Mouse (Mus musculus) adrenal gland, adult 18-20 months (tissue): ENCODE data around the gene Arhgef33. TPM values are rescaled to one million over a fixed set of nuclear protein-coding genes. Genes with fewer than 3 reads are reported as not detected.
"Not testable (repeated sequence)": the region's sequence is repeated elsewhere in the genome, so short reads cannot be mapped to it uniquely, and the experiment has no call there.

Source experiments
- DNase-seq, 2 experiments: peaks; one replicate each; pipeline ENCODE4 v3.0.0; 2021 to 2022; ENCODE audit warnings: low spot score in 2 of 2
- total RNA-seq, 2 experiments: library from RNA; stranded (reverse); gene quantifications; 1 replicate in 1 of 2; 2 replicates in 1 of 2; pipeline ENCODE4 v1.2.3; 2021

Arhgef33 gene
- total RNA-seq, 2 experiments from 2014 or later, result 0.38 to 1.1 TPM

DNA sequence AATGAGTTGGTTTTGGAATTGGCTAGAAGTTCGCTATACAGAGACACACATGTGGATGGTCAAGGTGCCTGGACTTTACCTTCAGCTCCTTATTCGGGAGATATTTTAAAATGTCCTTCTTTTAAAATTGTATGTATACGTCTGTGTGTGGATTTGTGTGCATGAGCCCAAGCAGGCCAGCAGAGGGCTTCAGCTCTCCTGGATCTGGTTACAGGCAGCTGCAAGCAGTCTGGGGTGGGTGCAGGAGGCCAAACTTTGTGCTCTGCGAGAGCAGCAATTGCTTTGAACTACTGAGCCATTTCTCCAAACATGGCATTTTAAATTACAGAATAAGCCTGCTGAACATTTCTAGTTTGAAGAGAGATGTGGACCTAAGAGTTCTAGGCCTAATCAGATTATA lies 38.1 kb downstream of the Arhgef33 start:
- DNase-seq, result no peak

GRCm38 (mm10) chr17:80346591-80347125 lies 39.5 kb downstream of the Arhgef33 start:
- DNase-seq, result no peak

DNA sequence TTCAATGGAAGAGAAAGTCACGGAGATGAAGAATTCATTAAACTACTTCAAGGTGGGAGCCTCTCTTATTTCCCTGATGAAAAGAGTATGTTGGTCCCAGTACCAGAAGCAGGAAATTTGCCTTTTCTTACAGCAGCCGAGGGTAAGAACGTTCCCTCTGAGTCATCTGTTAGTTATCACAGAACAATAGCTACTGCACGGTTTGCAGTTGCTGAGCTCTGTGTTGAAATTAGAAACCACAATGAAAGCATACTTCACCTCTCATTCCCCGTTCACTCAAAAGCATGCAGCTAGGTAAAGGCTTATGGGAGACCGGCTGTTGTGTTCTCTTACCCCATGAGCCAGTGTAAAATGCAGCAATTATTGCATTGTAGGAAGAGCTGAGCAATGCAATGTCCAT lies 40.0 kb downstream of the Arhgef33 start:
- no peak for DNase-seq

DNA sequence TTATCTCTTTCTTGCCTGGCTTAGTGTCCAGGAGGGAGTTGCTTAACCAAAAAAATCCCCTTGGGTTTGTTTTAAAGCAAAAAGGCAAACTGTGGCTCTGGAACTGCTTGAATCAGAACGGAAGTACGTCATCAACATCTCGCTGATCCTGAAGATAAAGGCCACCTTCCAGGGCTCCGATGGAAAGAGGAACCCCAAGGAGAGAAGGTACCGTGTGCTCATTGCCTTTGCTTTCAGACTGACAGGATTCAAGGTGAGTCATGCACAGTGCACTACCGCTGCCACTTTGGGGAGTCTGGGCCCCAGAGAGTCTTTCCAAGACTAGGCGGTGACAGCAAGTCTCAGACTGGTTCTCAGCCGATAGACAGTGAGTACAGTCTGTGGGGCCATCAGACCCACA lies 53.0 kb downstream of the Arhgef33 start:
- DNase-seq, result no peak

GRCm38 (mm10) chr17:80367276-80367675 lies 60.1 kb downstream of the Arhgef33 start:
- no peak for DNase-seq

GRCm38 (mm10) chr17:80368606-80369005 lies 61.4 kb downstream of the Arhgef33 start:
- DNase-seq, result no peak

DNA sequence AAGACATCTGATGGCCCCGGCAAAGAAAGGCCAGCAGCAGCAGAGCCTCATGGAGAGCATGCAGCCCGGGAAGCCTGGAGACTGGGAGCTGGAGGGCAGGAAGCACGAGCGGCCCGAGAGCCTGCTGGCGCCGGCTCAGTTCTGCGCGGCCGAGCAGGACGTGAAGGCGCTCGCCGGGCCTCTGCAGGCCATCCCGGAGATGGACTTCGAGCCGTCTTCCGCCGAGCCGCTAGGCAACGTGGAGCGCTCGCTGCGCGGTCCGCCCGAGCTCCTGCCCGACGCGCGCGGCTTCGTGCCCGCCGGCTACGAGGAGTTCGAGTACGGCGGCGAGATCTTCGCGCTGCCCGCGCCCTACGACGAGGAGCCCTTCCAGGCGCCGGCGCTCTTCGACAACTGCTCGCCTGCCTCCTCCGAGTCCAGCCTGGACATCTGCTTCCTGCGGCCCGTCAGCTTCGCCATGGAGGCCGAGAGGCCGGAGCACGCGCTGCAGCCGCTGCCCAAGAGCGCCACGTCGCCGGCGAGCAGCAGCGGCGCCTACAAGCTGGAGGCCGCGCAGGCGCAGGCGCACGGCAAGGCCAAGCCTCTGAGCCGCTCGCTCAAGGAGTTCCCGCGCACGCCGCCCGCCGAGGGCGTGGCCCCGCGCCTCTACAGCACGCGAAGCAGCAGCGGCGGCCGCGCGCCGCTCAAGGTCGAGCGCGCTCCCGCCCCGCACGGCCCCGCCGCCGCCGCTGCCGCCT lies 66.0 kb downstream of the Arhgef33 start, which contains the start of gene Gm10190:
Gene Gm10190 (minus strand): TSS at position 553 of the 737 bp plus-strand sequence.
- DNase-seq, result peak; percentile 78 to 79

DNA sequence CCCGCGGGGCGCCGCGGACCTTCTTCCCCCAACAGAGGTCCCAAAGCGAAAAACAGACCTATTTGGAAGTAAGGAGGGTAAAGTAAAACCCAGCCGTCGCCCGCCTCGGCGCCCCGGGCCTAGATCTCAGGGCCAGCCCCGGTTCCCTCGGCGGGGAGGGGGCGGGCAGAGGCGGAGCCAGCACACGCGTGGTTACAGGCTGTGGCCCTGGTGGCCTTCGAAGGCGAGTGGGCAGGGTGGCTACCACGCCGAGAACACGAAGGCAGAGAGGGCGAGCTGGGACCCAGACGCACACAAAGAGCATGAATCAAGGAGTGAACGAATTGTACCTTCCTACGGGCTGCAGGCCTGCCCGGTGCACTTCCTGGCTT lies 66.5 kb downstream of the Arhgef33 start:
- DNase-seq, result no peak

DNA sequence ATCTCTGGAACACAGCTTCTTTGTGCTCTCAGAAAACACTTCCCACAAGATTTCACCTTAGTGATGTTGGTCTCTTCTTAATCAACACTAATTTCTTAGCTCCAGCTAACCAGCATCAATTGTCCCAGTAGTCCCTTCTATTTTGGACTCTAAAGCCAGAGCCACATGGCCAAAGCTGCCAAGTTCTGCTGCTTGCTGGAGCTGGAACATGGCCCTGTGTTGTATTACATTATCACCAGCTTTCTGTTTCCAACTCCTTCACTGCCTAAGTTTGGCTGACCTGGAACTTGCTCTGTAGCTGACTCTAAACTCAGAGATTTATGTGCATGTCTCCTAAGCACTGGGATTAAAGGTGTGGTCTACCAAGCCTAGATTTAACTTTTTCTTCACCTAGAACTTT lies 71.2 kb downstream of the Arhgef33 start:
- not testable (repeated sequence) for DNase-seq

- DNase-seq, result no peak
Observed at GRCm38 (mm10) chr17:80385671-80386070, 78.5 kb downstream of the Arhgef33 start.

GRCm38 (mm10) chr17:80390024-80390423 lies 82.8 kb downstream of the Arhgef33 start:
- no peak for DNase-seq

GRCm38 (mm10) chr17:80391423-80392403 lies 84.5 kb downstream of the Arhgef33 start:
- peak; percentile 25 to 31 for DNase-seq

- no peak for DNase-seq
Observed at GRCm38 (mm10) chr17:80398243-80398642, 91.0 kb downstream of the Arhgef33 start.

- no peak for DNase-seq
Observed at GRCm38 (mm10) chr17:80411182-80411581, 104.0 kb downstream of the Arhgef33 start.

- no peak for DNase-seq
Observed at GRCm38 (mm10) chr17:80418572-80419210, 111.5 kb downstream of the Arhgef33 start.

DNA sequence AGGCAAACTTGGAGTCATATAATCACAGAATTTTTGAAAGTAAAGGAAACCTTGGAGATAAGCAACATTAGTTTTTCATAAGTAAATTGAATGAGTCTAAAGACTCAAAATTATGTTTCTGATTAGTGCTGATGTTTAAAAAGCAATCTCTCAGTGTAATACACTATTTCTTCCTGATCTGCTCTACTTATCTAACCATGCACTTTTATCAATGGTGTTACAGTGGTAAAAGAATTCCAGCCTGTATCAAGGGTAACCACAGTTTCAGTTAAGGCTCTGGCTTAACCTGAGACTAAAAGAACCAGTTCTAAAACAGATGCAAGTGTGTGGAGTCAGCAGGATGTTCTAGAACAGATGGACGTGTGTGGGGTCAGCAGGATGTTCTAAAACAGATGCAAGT lies 113.8 kb downstream of the Arhgef33 start:
- no peak for DNase-seq

DNA sequence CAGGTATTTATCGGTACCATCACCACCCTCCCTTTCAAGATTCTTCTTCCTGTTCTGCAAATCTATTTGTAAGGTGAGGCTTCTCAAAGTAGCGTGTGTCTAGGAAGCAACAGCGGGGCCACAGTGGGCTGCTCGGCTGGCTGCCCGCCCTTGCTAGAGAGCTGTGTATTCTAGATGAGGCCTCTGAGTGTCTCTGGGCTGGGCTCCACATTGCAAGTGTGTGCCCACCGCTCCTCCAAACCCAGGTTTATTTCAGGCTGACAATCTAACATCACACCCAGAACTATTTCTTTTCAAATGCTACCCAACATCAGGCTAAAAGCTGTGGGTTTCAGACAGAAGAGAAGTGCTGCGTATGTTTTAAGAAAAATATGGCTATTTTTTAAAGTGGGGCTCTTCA lies 119.0 kb downstream of the Arhgef33 start:
- DNase-seq, result no peak

DNA sequence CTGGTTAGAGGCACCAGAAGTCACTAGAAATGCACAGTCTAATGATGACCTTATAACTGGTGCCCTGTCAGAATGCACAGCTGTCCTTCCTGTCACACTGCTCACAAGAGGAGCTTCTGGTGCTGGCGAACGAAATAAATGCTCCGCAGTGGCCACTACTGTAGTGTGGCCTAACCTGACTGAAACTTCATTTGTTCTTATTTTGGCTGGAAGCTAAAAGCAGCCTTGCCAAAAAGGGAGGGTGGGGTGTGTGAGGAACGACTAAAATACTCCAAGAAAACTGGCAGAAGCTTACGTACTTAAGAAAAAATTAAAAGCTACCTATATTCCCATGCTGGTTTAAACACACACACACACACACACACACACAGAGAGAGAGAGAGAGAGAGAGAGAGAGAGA lies 119.7 kb downstream of the Arhgef33 start:
- no peak for DNase-seq

GRCm38 (mm10) chr17:80427966-80428365 lies 120.8 kb downstream of the Arhgef33 start:
- DNase-seq, result no peak

GRCm38 (mm10) chr17:80431997-80432396 lies 124.8 kb downstream of the Arhgef33 start:
- DNase-seq, result no peak

GRCm38 (mm10) chr17:80434430-80434829 lies 127.2 kb downstream of the Arhgef33 start:
- no peak for DNase-seq
